Mouse (Mus musculus) erythroblast, embryonic 14.5 days (primary cell): ENCODE data around the gene Hoxb6.

ENCODE experiments used
- GATA1 ChIP-seq: IDR thresholded peaks from 2 replicates; pipeline ENCODE4 v1.6.1; 2012; ENCODE audit warnings: low read length, inconsistent platforms, mixed read lengths
- TAL1 ChIP-seq: IDR thresholded peaks from 3 replicates; pipeline ENCODE4 v1.6.1; 2012; ENCODE audit warnings: low read length, inconsistent platforms, mixed read lengths

DNA sequence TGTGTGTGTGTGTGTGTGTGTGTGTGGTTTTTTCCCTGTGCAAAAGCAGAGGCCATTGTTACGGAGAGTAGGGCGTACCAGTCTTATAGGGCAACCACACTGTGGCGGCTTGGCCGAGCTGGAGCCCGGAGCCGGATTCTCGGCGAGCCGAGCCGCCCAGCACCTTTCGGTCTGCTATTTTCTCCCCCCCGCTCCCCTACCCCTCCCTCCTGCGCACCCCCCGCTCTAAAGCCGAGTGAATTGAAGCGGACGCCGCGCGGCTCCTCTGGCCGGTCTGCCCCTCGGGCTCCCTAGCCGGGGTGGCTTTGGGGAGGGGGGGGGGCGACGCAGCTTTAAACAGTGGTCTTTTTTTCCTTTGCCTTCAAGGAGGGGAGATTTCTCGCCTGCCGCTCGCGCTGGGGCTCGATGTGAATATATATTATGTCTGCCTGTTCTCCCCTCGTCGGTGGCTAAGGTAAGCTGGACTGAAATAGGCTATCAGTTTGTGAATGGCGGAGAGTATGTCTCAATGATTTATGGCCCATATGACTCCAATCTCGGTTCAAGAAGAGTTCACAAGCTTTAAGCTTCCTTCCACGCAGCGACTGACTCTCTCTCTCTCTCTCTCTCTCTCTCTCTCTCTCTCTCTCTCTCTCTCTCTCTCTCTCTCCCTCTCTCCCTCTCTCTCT lies 48.6 kb downstream of the Hoxb6 start:
- TF ChIP-seq GATA1 (no peak), TAL1 (no peak)
